ENCODE assay signal across 11 mouse cellular contexts in the genomic region with DNA sequence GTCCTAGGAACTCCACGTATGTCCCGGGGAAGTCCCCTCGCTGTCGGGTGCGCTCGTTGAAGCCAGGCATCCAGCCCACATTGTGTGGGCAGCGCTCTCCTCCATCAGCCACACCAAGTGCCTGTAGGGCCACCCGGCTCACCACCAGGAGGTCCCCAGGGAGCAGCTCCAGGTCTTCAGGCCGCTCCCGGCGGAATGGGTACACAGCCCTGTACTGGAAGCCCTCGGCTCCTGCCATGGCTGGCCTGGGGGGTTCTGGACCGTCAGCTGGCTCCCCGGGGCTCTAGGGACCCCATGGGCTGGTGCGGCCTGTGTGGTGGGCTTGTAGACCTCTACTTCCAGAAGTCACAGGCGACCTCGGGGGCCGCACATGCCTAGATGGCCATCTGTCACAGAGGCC. TPM values are rescaled to one million over a fixed set of nuclear protein-coding genes. Genes with fewer than 3 reads are reported as not detected.
DNase-seq lines count a peak whose midpoint lies in the region; ATAC-seq and TF ChIP-seq lines count a peak whose summit lies in the region.
"Had no signal": no experiment of that assay in that cellular context is flagged by ENCODE, and none has a peak within 500 bp of the region (broad histone marks: within the 10 kb centered on the region; RNA-seq: fewer than 3 reads in every experiment).

No protein-coding gene starts in this region.

- H3K9me3 ChIP-seq in hindbrain, embryonic 13.5 days: no peaks in the 10 kb centered on the region

- peaks cover 21% of the 10 kb centered on the region for H3K79me2 ChIP-seq in myocyte (ENCODE audit: control insufficient read depth, insufficient read depth)

- intact Hi-C loops in left cerebral cortex, adult 2 months (cut with DNase I): no loop called here

- no peaks in the 10 kb centered on the region for H3K27me3 ChIP-seq in hindbrain, embryonic 13.5 days
- H3K27me3 ChIP-seq in myocyte (ENCODE audit: control insufficient read depth, insufficient read depth, insufficient read length): no peaks in the 10 kb centered on the region

- H3K4me2 ChIP-seq in hindbrain, embryonic 13.5 days: peak overlapping the region; percentile 92
- H3K4me2 ChIP-seq in myocyte (ENCODE audit: low read depth): peak overlapping the region; percentile 93

- peak overlapping the region; percentile 10; the same call in 1 of the 2 replicates for H3K27ac ChIP-seq in left cerebral cortex, adult 2 months
- peak overlapping the region; percentile 71; the same call in 1 of the 2 replicates for H3K27ac ChIP-seq in hindbrain, embryonic 13.5 days

- H3ac ChIP-seq in myocyte (ENCODE audit: control insufficient read depth, insufficient read length): peak overlapping the region; percentile 44

- peak; percentile 39 for DNase-seq in adrenal gland, adult 8-10 months
- no peak for DNase-seq in adrenal gland, postnatal 14 days
- DNase-seq in left cerebral cortex, adult 2 months (ENCODE audit: extremely low spot score in 1 of 2, low spot score in 2 of 2): no peak
- DNase-seq in left cerebral cortex, adult 9 months (ENCODE audit: low spot score in 2 of 2): no peak
- no peak for DNase-seq in adrenal gland, postnatal 10 days
- no peak for DNase-seq in cerebellum, adult 8-10 months
- DNase-seq: thymus, adult 18-20 months had no signal

- H3K9ac ChIP-seq in hindbrain, embryonic 13.5 days: peak overlapping the region; percentile 99

- peak overlapping the region; percentile 87 for H3K4me3 ChIP-seq in left cerebral cortex, adult 2 months
- peak overlapping the region; percentile 86 for H3K4me3 ChIP-seq in hindbrain, embryonic 13.5 days
- H3K4me3 ChIP-seq in myocyte: peak overlapping the region; percentile 92
- H3K4me3 ChIP-seq: erythroblast, embryonic 14.5 days had no signal

- no peak; the same call in 1 of the 2 replicates for TF ChIP-seq CTCF in left cerebral cortex, adult 2 months (IDR thresholded peaks at IDR 0.05)

- WGBS in hindbrain, embryonic 13.5 days: 94% methylated on average over 18 of the region's 18 CpGs

- no peak for TF ChIP-seq POLR2A in myocyte (IDR thresholded peaks at IDR 0.05; ENCODE audit: insufficient read length, low read depth)

- ATAC-seq in hindbrain, embryonic 13.5 days (ENCODE audit: low FRiP score): no peak
- ATAC-seq: activated CD4-positive, CD25-positive, alpha-beta regulatory T cell, adult 4 months had no signal

- peaks cover 56% of the 10 kb centered on the region for H3K4me1 ChIP-seq in hindbrain, embryonic 13.5 days (replicated peaks)

- H3K36me3 ChIP-seq in hindbrain, embryonic 13.5 days: peaks cover 68% of the 10 kb centered on the region
- H3K36me3 ChIP-seq in myocyte (ENCODE audit: control insufficient read depth, insufficient read depth): no peaks in the 10 kb centered on the region

TF ChIP-seq in myocyte, 11 proteins besides CTCF, POLR2A, EP300 and RAD21:
- no peak for TF ChIP-seq E2F4 (IDR thresholded peaks at IDR 0.05; ENCODE audit: insufficient read depth)
- TF ChIP-seq TCF3 (IDR thresholded peaks at IDR 0.05; ENCODE audit: insufficient read length, low read depth): no peak
- TF ChIP-seq SRF (IDR thresholded peaks at IDR 0.05; ENCODE audit: control insufficient read depth, insufficient read length, low read depth): no peak
- TF ChIP-seq TCF12 (IDR thresholded peaks at IDR 0.05; ENCODE audit: insufficient read depth, poor library complexity, severe bottlenecking): no peak
- TF ChIP-seq USF1 (IDR thresholded peaks at IDR 0.05; ENCODE audit: low read depth): no peak
- TF ChIP-seq MYOG (IDR thresholded peaks at IDR 0.05; ENCODE audit: control insufficient read depth in 1 of 3, insufficient read depth in 1 of 3, insufficient read length in 2 of 3, low read depth in 2 of 3): no peak
TF ChIP-seq in myocyte: peak in this region for 0.

RNA-seq across cellular contexts. Expression of gene Pik3r2, which starts 1.8 kb away (rescaled TPM):
- 10 to 100 TPM; 44.0 to 73.8 (median 57.9) TPM for total RNA-seq in adrenal gland, adult 8-10 months (2022)
- total RNA-seq in adrenal gland, postnatal 14 days (2021): 35.4 and 44.0 TPM in 2 replicates
- 100 to 1,000 TPM; 159 to 160 TPM for total RNA-seq in left cerebral cortex, adult 2 months (2021)
- polyA plus RNA-seq in hindbrain, embryonic 13.5 days (2015; fragmentation: Nextera tagmentation; extraction: Ambion mirVana): 90.0 and 94.1 TPM in 2 replicates
- polyA plus RNA-seq in myocyte (2012; fragmentation: generic; extraction: Trizol): 130 TPM
- total RNA-seq in adrenal gland, postnatal 10 days (2021): 10 to 100 TPM; 37.7 to 46.4 TPM

RNA-seq across cellular contexts. Expression of gene Mpv17l2, which starts 14.0 kb away (rescaled TPM):
- total RNA-seq in adrenal gland, adult 8-10 months (2022): 100 to 1,000 TPM; 106 to 166 (median 126) TPM
- total RNA-seq in adrenal gland, postnatal 14 days (2021): 113 and 123 TPM in 2 replicates
- total RNA-seq in left cerebral cortex, adult 2 months (2021): 10 to 100 TPM; 33.3 to 35.7 TPM
- polyA plus RNA-seq in hindbrain, embryonic 13.5 days (2015; fragmentation: Nextera tagmentation; extraction: Ambion mirVana): 40.8 and 44.5 TPM in 2 replicates
- 73.0 TPM for polyA plus RNA-seq in myocyte (2012; fragmentation: generic; extraction: Trizol)
- total RNA-seq in adrenal gland, postnatal 10 days (2021): 100 to 1,000 TPM in 1 of 2 experiments, 10 to 100 TPM in 1; 92.9 to 106 TPM

RNA-seq across cellular contexts. Expression of gene Rab3a, which starts 20.3 kb away (rescaled TPM):
- total RNA-seq in adrenal gland, adult 8-10 months (2022): 10 to 100 TPM; 59.6 to 90.1 (median 74.4) TPM
- total RNA-seq in adrenal gland, postnatal 14 days (2021): 56.2 and 75.1 TPM in 2 replicates
- 100 to 1,000 TPM; 808 to 835 TPM for total RNA-seq in left cerebral cortex, adult 2 months (2021)
- polyA plus RNA-seq in hindbrain, embryonic 13.5 days (2015; fragmentation: Nextera tagmentation; extraction: Ambion mirVana): 352 and 355 TPM in 2 replicates
- 34.9 TPM for polyA plus RNA-seq in myocyte (2012; fragmentation: generic; extraction: Trizol)
- 10 to 100 TPM; 53.3 to 53.9 TPM for total RNA-seq in adrenal gland, postnatal 10 days (2021)

RNA-seq across cellular contexts. Expression of gene Mast3, which starts 30.1 kb away (rescaled TPM):
- 10 to 100 TPM; 17.8 to 37.7 (median 26.5) TPM for total RNA-seq in adrenal gland, adult 8-10 months (2022)
- 22.9 and 28.2 TPM in 2 replicates for total RNA-seq in adrenal gland, postnatal 14 days (2021)
- total RNA-seq in left cerebral cortex, adult 2 months (2021): 100 to 1,000 TPM; 369 to 386 TPM
- polyA plus RNA-seq in hindbrain, embryonic 13.5 days (2015; fragmentation: Nextera tagmentation; extraction: Ambion mirVana): 16.4 and 17.4 TPM in 2 replicates
- 31.7 TPM for polyA plus RNA-seq in myocyte (2012; fragmentation: generic; extraction: Trizol)
- total RNA-seq in adrenal gland, postnatal 10 days (2021): 10 to 100 TPM; 17.7 to 22.8 TPM

RNA-seq across cellular contexts. Expression of gene Il12rb1, which starts 33.5 kb away (rescaled TPM):
- total RNA-seq in adrenal gland, adult 8-10 months (2022): under 1 TPM; 0.11 to 0.75 (median 0.22) TPM
- 0.34 TPM in 1 of 2 replicates, not detected in the other for total RNA-seq in adrenal gland, postnatal 14 days (2021)
- total RNA-seq in left cerebral cortex, adult 2 months (2021): under 1 TPM; 0.77 to 0.82 TPM
- 0.08 and 0.13 TPM in 2 replicates for polyA plus RNA-seq in hindbrain, embryonic 13.5 days (2015; fragmentation: Nextera tagmentation; extraction: Ambion mirVana)
- polyA plus RNA-seq in myocyte (2012; fragmentation: generic; extraction: Trizol): 6.5 TPM
- total RNA-seq in adrenal gland, postnatal 10 days (2021): under 1 TPM; 0.67 to 0.87 TPM

Comparison
In these comparisons a context has a peak if more than half of its experiments do, and no peak if none do; other contexts are left out.
1. RNA of gene Rab3a, which starts 20.3 kb away (total RNA-seq): 808 to 835 TPM in left cerebral cortex, adult 2 months; 59.6 to 90.1 TPM in adrenal gland, adult 8-10 months, 56.2 to 75.1 TPM in adrenal gland, postnatal 14 days and 53.3 to 53.9 TPM in adrenal gland, postnatal 10 days; every median in the first group is over 4 times any median in the second.
2. Peak in every context shown above with its lines, with median percentiles within 50 percentile points of each other: H3K4me3 ChIP-seq.